23 mouse cellular contexts compared by ENCODE assay signal in genomic region chr1:152714405-152714804, GRCm38 (mm10). TPM values are rescaled to one million over a fixed set of nuclear protein-coding genes. Genes with fewer than 3 reads are reported as not detected.
"Had no signal": no experiment of that assay in that cellular context is flagged by ENCODE, and none has a peak within 500 bp of the region (broad histone marks: within the 10 kb centered on the region; RNA-seq: fewer than 3 reads in every experiment).

No protein-coding gene starts in this region.

- H3K9ac ChIP-seq: limb, embryonic 15.5 days; liver, embryonic 12.5 days; lung, embryonic 14.5 days; neural tube, embryonic 15.5 days had no signal

- H3K4me1 ChIP-seq: neural tube, embryonic 15.5 days had no signal

- H3K4me3 ChIP-seq: layer of hippocampus, adult 2 months; limb, embryonic 15.5 days; liver, embryonic 12.5 days; midbrain, embryonic 10.5 days; neural tube, embryonic 15.5 days had no signal

- H3K4me2 ChIP-seq: limb, embryonic 15.5 days; liver, embryonic 12.5 days; lung, embryonic 14.5 days; neural tube, embryonic 15.5 days had no signal

- H3K27me3 ChIP-seq: limb, embryonic 15.5 days; liver, embryonic 12.5 days; neural tube, embryonic 15.5 days had no signal

- ATAC-seq: liver, embryonic 12.5 days; midbrain, embryonic 16.5 days had no signal

- H3K27ac ChIP-seq: layer of hippocampus, adult 2 months; limb, embryonic 15.5 days; liver, embryonic 12.5 days; midbrain, embryonic 10.5 days; neural tube, embryonic 15.5 days; stomach, postnatal 0 days had no signal

- H3K36me3 ChIP-seq: limb, embryonic 15.5 days; liver, embryonic 12.5 days; midbrain, embryonic 10.5 days; neural tube, embryonic 15.5 days had no signal

- H3K9me3 ChIP-seq: limb, embryonic 15.5 days; liver, embryonic 12.5 days; midbrain, embryonic 10.5 days; neural tube, embryonic 15.5 days had no signal

- DNase-seq: kidney, postnatal 10 days; kidney, postnatal 4 days; left cerebral cortex, postnatal 4 days; lung, embryonic 14.5 days; lung, postnatal 10 days; lung, postnatal 4 days; right cerebral cortex, adult 18-20 months; right cerebral cortex, postnatal 25 days; thymus, postnatal 4 days had no signal

RNA-seq across cellular contexts. Expression of gene Apobec4, which starts 35.9 kb away (rescaled TPM):
- total RNA-seq: layer of hippocampus, adult 2 months; layer of hippocampus, postnatal 10 days; left cerebral cortex, adult 18-20 months; left cerebral cortex, postnatal 10 days; left cerebral cortex, postnatal 4 days; megakaryocyte, adult 5-6 weeks had no signal
- polyA plus RNA-seq: kidney, embryonic 14.5 days; limb, embryonic 15.5 days; liver, embryonic 12.5 days; liver, embryonic 16.5 days; lung, embryonic 14.5 days; midbrain, embryonic 10.5 days; midbrain, embryonic 16.5 days; small intestine, adult 2 months; stomach, postnatal 0 days had no signal
